Mouse (Mus musculus) ES-E14 (cell line): ENCODE measurements at regions not wholly inside any gene's neighbourhood (a gene's known extent, or its start where the extent isn't known, plus 50 kb on each side); places are given as distances from the start of the nearest gene placed in this dataset.

ENCODE experiments used
- CHD2 ChIP-seq: IDR thresholded peaks from 2 replicates; pipeline ENCODE4 v1.6.1; 2014; ENCODE audit warnings: mild to moderate bottlenecking, low read depth, low read length, inconsistent platforms
- HCFC1 ChIP-seq: IDR thresholded peaks from 2 replicates; pipeline ENCODE4 v1.6.1; 2012; ENCODE audit warnings: low read length, inconsistent platforms, borderline replicate concordance; ENCODE audit not compliant: insufficient read depth
- MAFK ChIP-seq: IDR thresholded peaks from 2 replicates; pipeline ENCODE4 v1.6.1; 2014; ENCODE audit warnings: mild to moderate bottlenecking, low read depth, low read length, inconsistent platforms; ENCODE audit not compliant: insufficient read depth
- ZNF384 ChIP-seq: IDR thresholded peaks from 2 replicates; pipeline ENCODE4 v1.6.1; 2012; ENCODE audit warnings: low read depth, low read length, inconsistent platforms

DNA sequence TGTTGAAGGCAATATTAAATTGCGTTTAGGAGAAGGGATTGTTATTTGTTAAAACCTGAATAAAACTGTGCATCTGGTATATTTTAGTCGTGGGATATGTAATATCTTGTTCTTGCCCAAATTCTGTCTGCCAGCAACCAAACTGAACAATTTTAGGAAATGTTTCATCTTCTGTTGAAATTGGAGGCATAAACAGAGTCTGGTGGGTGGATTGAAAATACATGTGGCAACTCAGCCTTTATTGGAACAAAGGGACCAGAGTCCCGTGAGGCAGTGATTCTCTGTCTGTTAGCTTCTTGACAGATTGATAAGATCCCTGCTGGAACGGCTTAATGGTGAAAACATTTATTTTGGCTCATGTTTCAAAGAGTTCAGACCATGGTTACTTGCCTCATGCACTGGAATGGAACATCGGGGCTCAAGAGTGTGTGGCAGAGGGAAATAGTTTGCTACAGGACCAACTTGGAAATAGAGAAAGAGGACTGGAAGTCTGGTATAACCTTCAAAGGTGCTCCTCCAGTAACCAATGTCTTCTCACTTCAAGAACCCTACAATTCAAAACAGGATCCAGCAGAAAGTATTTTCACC is 640.7 kb downstream of the Tox3 start:
- TF ChIP-seq MAFK (no peak), ZNF384 (no peak), HCFC1 (no peak), CHD2 (no peak)
